Comparison of ENCODE assay signal across 29 mouse cellular contexts in genomic region chr16:13246855-13247254, GRCm38 (mm10). TPM values are rescaled to one million over a fixed set of nuclear protein-coding genes. Genes with fewer than 3 reads are reported as not detected.
DNase-seq lines count a peak whose midpoint lies in the region; ATAC-seq and TF ChIP-seq lines count a peak whose summit lies in the region.
"Had no signal": no experiment of that assay in that cellular context is flagged by ENCODE, and none has a peak within 500 bp of the region (broad histone marks: within the 10 kb centered on the region; RNA-seq: fewer than 3 reads in every experiment).

No protein-coding gene starts in this region.

- H3K27me3 ChIP-seq in heart, postnatal 0 days (ENCODE audit: control insufficient read depth, insufficient read depth, low read length), result no peaks in the 10 kb centered on the region
- H3K27me3 ChIP-seq: forebrain, embryonic 15.5 days; hindbrain, embryonic 15.5 days; kidney, embryonic 15.5 days; limb, embryonic 13.5 days; lung, embryonic 15.5 days; neural tube, embryonic 15.5 days; stomach, embryonic 15.5 days had no signal

- 51% methylated on average over 3 of the region's 3 CpGs for WGBS in heart, postnatal 0 days
- 33% methylated on average over 3 of the region's 3 CpGs for WGBS in macrophage (ENCODE audit: missing documents)

- intact Hi-C loops in heart, postnatal 10 days (cut with DNase I), result no loop called here

- TF ChIP-seq CTCF in heart, postnatal 0 days (IDR thresholded peaks at IDR 0.05; ENCODE audit: low read depth), result no peak

- no peaks in the 10 kb centered on the region for H3K36me3 ChIP-seq in heart, postnatal 0 days (replicated peaks; ENCODE audit: control insufficient read depth, insufficient read depth, low read length)
- no peaks in the 10 kb centered on the region for H3K36me3 ChIP-seq in macrophage (ENCODE audit: inconsistent target)
- H3K36me3 ChIP-seq: forebrain, embryonic 15.5 days; G1E; hindbrain, embryonic 15.5 days; kidney, embryonic 15.5 days; limb, embryonic 13.5 days; lung, embryonic 15.5 days; neural tube, embryonic 15.5 days; stomach, embryonic 15.5 days had no signal

- peak; percentile 36; the same call in 1 of the 2 replicates for ATAC-seq in heart, postnatal 0 days (ENCODE audit: insufficient read depth, low read depth)
- ATAC-seq in cerebellum, adult (ENCODE audit: insufficient number of reproducible peaks, low FRiP score, low TSS enrichment), result no peak
- ATAC-seq: forebrain, embryonic 15.5 days had no signal

- no peaks in the 10 kb centered on the region for H3K4me1 ChIP-seq in heart, postnatal 0 days (ENCODE audit: control insufficient read depth, insufficient read depth)
- H3K4me1 ChIP-seq: forebrain, embryonic 15.5 days; hindbrain, embryonic 15.5 days; kidney, embryonic 15.5 days; limb, embryonic 13.5 days; lung, embryonic 15.5 days; neural tube, embryonic 15.5 days; stomach, embryonic 15.5 days had no signal

- H3K4me3 ChIP-seq in heart, postnatal 0 days (ENCODE audit: low read depth, low read length), result no peak overlapping the region
- H3K4me3 ChIP-seq in macrophage (ENCODE audit: inconsistent target), result peak overlapping the region; percentile 22
- H3K4me3 ChIP-seq: forebrain, embryonic 15.5 days; hindbrain, embryonic 15.5 days; kidney, embryonic 15.5 days; left cerebral cortex, adult 2 months; limb, embryonic 13.5 days; lung, embryonic 15.5 days; neural tube, embryonic 15.5 days; stomach, embryonic 15.5 days had no signal

- H3K79me2 ChIP-seq in macrophage (ENCODE audit: inconsistent target), result peaks cover 48% of the 10 kb centered on the region

- no peak for DNase-seq in heart, postnatal 0 days (ENCODE audit: low spot score)
- no peak for DNase-seq in heart, postnatal 10 days
- DNase-seq in NIH3T3 (ENCODE audit: low read depth), result peak; percentile 63
- DNase-seq in natural killer cell, adult 2 months (ENCODE audit: low spot score in 2 of 2), result peak; percentile 25 to 44
- DNase-seq in B cell, adult 2 months, result no peak
- DNase-seq in cerebellum, postnatal 10 days, result no peak
- DNase-seq: adrenal gland, adult 2 months; adrenal gland, postnatal 36 days; cerebellum, adult 8-10 months; cerebellum, postnatal 36 days; kidney, adult 18-20 months; kidney, postnatal 25 days; lung, postnatal 4 days; retina, postnatal 1 day; right cerebral cortex, postnatal 14 days; thymus, postnatal 14 days had no signal

- no peak for TF ChIP-seq EP300 in heart, postnatal 0 days (IDR thresholded peaks at IDR 0.05; ENCODE audit: low read depth)

- H3K4me2 ChIP-seq in heart, postnatal 0 days (ENCODE audit: low read depth, low read length), result no peak overlapping the region
- H3K4me2 ChIP-seq: forebrain, embryonic 15.5 days; hindbrain, embryonic 15.5 days; kidney, embryonic 15.5 days; limb, embryonic 13.5 days; liver, embryonic 11.5 days; lung, embryonic 15.5 days; midbrain, embryonic 11.5 days; neural tube, embryonic 15.5 days; stomach, embryonic 15.5 days had no signal

- H3K9me3 ChIP-seq in heart, postnatal 0 days (replicated peaks; ENCODE audit: control insufficient read depth, low read length), result no peaks in the 10 kb centered on the region
- H3K9me3 ChIP-seq: forebrain, embryonic 15.5 days; G1E; hindbrain, embryonic 15.5 days; kidney, embryonic 15.5 days; limb, embryonic 13.5 days; lung, embryonic 15.5 days; neural tube, embryonic 15.5 days; stomach, embryonic 15.5 days had no signal

- no peak overlapping the region for H3K27ac ChIP-seq in heart, postnatal 0 days (ENCODE audit: low read depth)
- peak overlapping the region; percentile 89 for H3K27ac ChIP-seq in macrophage
- H3K27ac ChIP-seq: forebrain, embryonic 15.5 days; hindbrain, embryonic 15.5 days; kidney, embryonic 15.5 days; left cerebral cortex, adult 2 months; limb, embryonic 13.5 days; lung, embryonic 15.5 days; neural tube, embryonic 15.5 days; stomach, embryonic 15.5 days had no signal

- no peak overlapping the region for H3K9ac ChIP-seq in heart, postnatal 0 days (replicated peaks; ENCODE audit: low read depth, low read length)
- H3K9ac ChIP-seq: forebrain, embryonic 15.5 days; hindbrain, embryonic 15.5 days; kidney, embryonic 15.5 days; limb, embryonic 13.5 days; lung, embryonic 15.5 days; neural tube, embryonic 15.5 days; stomach, embryonic 15.5 days had no signal

RNA-seq across cellular contexts. Expression of gene Mrtfb, which starts 9.4 kb away (rescaled TPM):
- total RNA-seq in heart, postnatal 0 days (2014; rRNA removed; ENCODE audit: low replicate concordance), result 11.9 and 17.2 TPM in 2 replicates
- polyA plus RNA-seq in heart, postnatal 0 days (2015; fragmentation: Nextera tagmentation; extraction: Ambion mirVana), result 11.7 and 12.6 TPM in 2 replicates
- 10 to 100 TPM; 36.9 to 40.6 TPM for total RNA-seq in heart, postnatal 10 days (2021)
- 100 to 1,000 TPM in 1 of 26 experiments, 10 to 100 TPM in 25; 39.0 to 112 (median 57.9) TPM for total RNA-seq in macrophage (2018; cell fraction: chromatin; rRNA removed)
- total RNA-seq in macrophage (2018; cell fraction: cytosol; rRNA removed), result 10 to 100 TPM; 23.1 to 40.5 (median 28.4) TPM
- total RNA-seq in macrophage (2018; cell fraction: nucleus; rRNA removed), result 10 to 100 TPM; 29.6 to 91.0 (median 45.3) TPM
- 15.0 to 27.0 TPM (median 21.2 TPM) in 3 replicates for polyA plus RNA-seq in macrophage (2018)

Comparison
In these comparisons a context has a peak if more than half of its experiments do, and no peak if none do; other contexts are left out.
1. DNase-seq: peak in NIH3T3 (single experiment) and natural killer cell, adult 2 months (2 of 2); none in heart, postnatal 0 days (single experiment), heart, postnatal 10 days (0 of 2), B cell, adult 2 months (0 of 2) and cerebellum, postnatal 10 days (0 of 2).